Comparison of ENCODE assay signal across 40 mouse cellular contexts in the genomic region with DNA sequence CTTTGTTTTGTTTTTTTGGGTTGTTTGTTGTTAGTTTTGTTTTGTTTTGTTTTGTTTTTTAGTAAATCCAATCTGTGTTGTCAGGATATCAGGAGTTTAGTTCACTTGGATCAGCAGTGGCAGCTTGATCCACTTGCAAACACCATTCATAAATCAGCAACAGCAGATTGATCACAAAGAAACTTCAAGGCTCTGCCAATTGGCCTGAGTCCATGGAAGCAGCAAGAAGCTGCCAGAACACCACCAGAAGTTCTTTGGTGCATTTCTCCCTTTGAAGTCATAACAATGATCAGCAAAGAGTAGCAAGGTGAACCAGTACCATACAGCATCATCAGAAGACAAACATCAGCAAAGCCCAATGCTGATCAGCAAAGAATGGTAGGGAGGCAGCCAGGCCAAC. TPM values are rescaled to one million over a fixed set of nuclear protein-coding genes. Genes with fewer than 3 reads are reported as not detected.
"Had no signal": no experiment of that assay in that cellular context is flagged by ENCODE, and none has a peak within 500 bp of the region (broad histone marks: within the 10 kb centered on the region; RNA-seq: fewer than 3 reads in every experiment).

No protein-coding gene starts in this region.

- H3K27ac ChIP-seq: heart, embryonic 10.5 days; hindbrain, embryonic 10.5 days; hindbrain, embryonic 12.5 days; hindbrain, embryonic 14.5 days; intestine, embryonic 15.5 days; layer of hippocampus, adult 2 months; left cerebral cortex, adult 2 months; limb, embryonic 10.5 days; limb, embryonic 12.5 days; liver, embryonic 12.5 days; liver, embryonic 14.5 days had no signal

- DNase-seq: gastrocnemius, postnatal 10 days; gastrocnemius, postnatal 25 days; heart, adult 18-20 months; heart, postnatal 10 days; heart, postnatal 4 days; kidney, adult 18-20 months; kidney, adult 8-10 months; kidney, postnatal 10 days; kidney, postnatal 25 days; kidney, postnatal 4 days had no signal

- H3K4me1 ChIP-seq: heart, embryonic 12.5 days; hindbrain, embryonic 10.5 days; hindbrain, embryonic 12.5 days; intestine, embryonic 15.5 days; limb, embryonic 10.5 days; limb, embryonic 12.5 days; liver, embryonic 12.5 days had no signal

- H3K9me3 ChIP-seq: heart, embryonic 10.5 days; heart, embryonic 12.5 days; hindbrain, embryonic 12.5 days; intestine, embryonic 15.5 days; limb, embryonic 10.5 days; liver, embryonic 12.5 days had no signal

- ATAC-seq: hindbrain, embryonic 16.5 days; inflammation-experienced regulatory T-cells, adult 6 months; intestine, embryonic 15.5 days; intestine, postnatal 0 days; liver, embryonic 12.5 days had no signal

- H3K4me3 ChIP-seq: heart, embryonic 10.5 days; heart, embryonic 12.5 days; hindbrain, embryonic 10.5 days; hindbrain, embryonic 12.5 days; intestine, embryonic 15.5 days; layer of hippocampus, adult 2 months; left cerebral cortex, adult 2 months; limb, embryonic 10.5 days; limb, embryonic 12.5 days; liver, embryonic 12.5 days had no signal

- H3K9ac ChIP-seq: heart, embryonic 12.5 days; hindbrain, embryonic 12.5 days; hindbrain, embryonic 14.5 days; intestine, embryonic 15.5 days; limb, embryonic 12.5 days; liver, embryonic 12.5 days; liver, embryonic 14.5 days had no signal

- H3K4me2 ChIP-seq: heart, embryonic 12.5 days; hindbrain, embryonic 12.5 days; hindbrain, embryonic 14.5 days; intestine, embryonic 15.5 days; limb, embryonic 12.5 days; liver, embryonic 12.5 days had no signal

- H3K27me3 ChIP-seq: hindbrain, embryonic 12.5 days; intestine, embryonic 15.5 days; limb, embryonic 12.5 days; liver, embryonic 12.5 days had no signal

- H3K36me3 ChIP-seq: heart, embryonic 10.5 days; heart, embryonic 12.5 days; hindbrain, embryonic 10.5 days; hindbrain, embryonic 12.5 days; intestine, embryonic 15.5 days; limb, embryonic 10.5 days; limb, embryonic 12.5 days; liver, embryonic 12.5 days had no signal

RNA-seq across cellular contexts. Expression of a gene that starts 3.9 kb away (rescaled TPM):
- total RNA-seq: granulocyte monocyte progenitor cell, adult 5-6 weeks; layer of hippocampus, adult 2 months; layer of hippocampus, postnatal 10 days; layer of hippocampus, postnatal 25 days; left cerebral cortex, adult 2 months; left cerebral cortex, postnatal 14 days; left cerebral cortex, postnatal 36 days had no signal
- polyA plus RNA-seq: heart, embryonic 10.5 days; heart, embryonic 12.5 days; heart, embryonic 14.5 days; hindbrain, embryonic 10.5 days; hindbrain, embryonic 12.5 days; hindbrain, embryonic 14.5 days; hindbrain, embryonic 16.5 days; limb, embryonic 10.5 days had no signal

RNA-seq across cellular contexts. Expression of a gene that starts 22.7 kb away (rescaled TPM):
- total RNA-seq: gastrocnemius, postnatal 10 days; gastrocnemius, postnatal 25 days; gastrocnemius, postnatal 4 days; granulocyte monocyte progenitor cell, adult 5-6 weeks; heart, adult 8-10 months; heart, postnatal 25 days; heart, postnatal 4 days; layer of hippocampus, adult 2 months; layer of hippocampus, postnatal 10 days; layer of hippocampus, postnatal 25 days; left cerebral cortex, adult 2 months; left cerebral cortex, postnatal 14 days; left cerebral cortex, postnatal 36 days; liver, adult 2 months had no signal
- polyA plus RNA-seq: heart, embryonic 10.5 days; heart, embryonic 12.5 days; heart, embryonic 14.5 days; hindbrain, embryonic 10.5 days; hindbrain, embryonic 12.5 days; hindbrain, embryonic 14.5 days; hindbrain, embryonic 16.5 days; kidney, embryonic 14.5 days; kidney, embryonic 16.5 days; limb, embryonic 10.5 days; limb, embryonic 12.5 days; liver, embryonic 12.5 days; liver, embryonic 16.5 days had no signal

RNA-seq across cellular contexts. Expression of a gene that starts 28.1 kb away (rescaled TPM):
- total RNA-seq: gastrocnemius, postnatal 10 days; gastrocnemius, postnatal 25 days; gastrocnemius, postnatal 4 days; granulocyte monocyte progenitor cell, adult 5-6 weeks; heart, adult 18-20 months; heart, adult 8-10 months; heart, postnatal 10 days; heart, postnatal 25 days; heart, postnatal 4 days; layer of hippocampus, adult 2 months; layer of hippocampus, postnatal 10 days; layer of hippocampus, postnatal 25 days; left cerebral cortex, adult 2 months; left cerebral cortex, postnatal 36 days; liver, adult 2 months had no signal
- polyA plus RNA-seq: heart, embryonic 12.5 days; heart, embryonic 14.5 days; heart, embryonic 16.5 days; hindbrain, embryonic 10.5 days; hindbrain, embryonic 12.5 days; hindbrain, embryonic 14.5 days; kidney, embryonic 14.5 days; limb, embryonic 10.5 days; limb, embryonic 12.5 days; limb, embryonic 14.5 days; liver, adult 2 months; liver, embryonic 12.5 days; liver, embryonic 14.5 days; liver, embryonic 16.5 days had no signal

RNA-seq across cellular contexts. Expression of a gene that starts 30.6 kb away (rescaled TPM):
- total RNA-seq: heart, adult 8-10 months had no signal
- polyA plus RNA-seq: heart, embryonic 12.5 days; heart, embryonic 14.5 days; inflammation-experienced regulatory T-cells, adult 6 months; limb, embryonic 10.5 days had no signal

RNA-seq across cellular contexts. Expression of a gene that starts 40.4 kb away (rescaled TPM):
- total RNA-seq: gastrocnemius, postnatal 10 days; gastrocnemius, postnatal 25 days; gastrocnemius, postnatal 4 days; granulocyte monocyte progenitor cell, adult 5-6 weeks; layer of hippocampus, adult 2 months; layer of hippocampus, postnatal 10 days; layer of hippocampus, postnatal 25 days; left cerebral cortex, adult 2 months; left cerebral cortex, postnatal 14 days; left cerebral cortex, postnatal 36 days had no signal
- polyA plus RNA-seq: heart, embryonic 10.5 days; heart, embryonic 12.5 days; heart, embryonic 14.5 days; heart, embryonic 16.5 days; hindbrain, embryonic 10.5 days; hindbrain, embryonic 12.5 days; hindbrain, embryonic 14.5 days; inflammation-experienced regulatory T-cells, adult 6 months; intestine, embryonic 15.5 days; intestine, postnatal 0 days; kidney, embryonic 14.5 days; kidney, embryonic 16.5 days; limb, embryonic 10.5 days; limb, embryonic 12.5 days; liver, embryonic 12.5 days; liver, embryonic 14.5 days; liver, embryonic 16.5 days had no signal
